In the genomic region with DNA sequence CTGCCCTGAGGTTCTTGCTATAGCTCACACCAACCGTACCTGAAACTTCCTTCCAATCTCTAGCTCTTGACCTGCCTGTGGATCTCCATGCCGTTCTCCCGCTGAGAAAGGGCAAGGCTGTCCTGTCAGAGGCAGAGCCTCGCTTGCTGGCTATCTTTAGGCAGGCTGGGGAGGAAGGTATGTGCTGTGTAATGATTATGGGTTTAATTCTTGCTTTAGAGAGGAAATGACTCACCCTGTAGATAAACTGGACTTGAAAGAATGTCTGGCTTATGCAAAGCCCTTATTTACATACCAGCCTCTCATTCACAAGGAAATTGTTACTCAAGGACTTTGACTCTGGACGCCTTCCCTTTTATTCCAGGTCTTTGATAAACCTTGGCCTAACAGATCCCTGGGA, we compare ENCODE assay signal across 9 mouse cellular contexts.
A peak's percentile ranks its signal among the peaks of the same experiment; 100 is the strongest.
DNase-seq lines count a peak whose midpoint lies in the region; ATAC-seq and TF ChIP-seq lines count a peak whose summit lies in the region.
"Had no signal": no experiment of that assay in that cellular context is flagged by ENCODE, and none has a peak within 500 bp of the region (broad histone marks: within the 10 kb centered on the region; RNA-seq: fewer than 3 reads in every experiment).

No protein-coding gene starts in this region.

- no peak overlapping the region for H3K9ac ChIP-seq in kidney, embryonic 14.5 days (ENCODE audit: low read depth, low read length)
- H3K9ac ChIP-seq in embryonic facial prominence, embryonic 15.5 days = no peak overlapping the region
- no peak overlapping the region for H3K9ac ChIP-seq in liver, adult 2 months (ENCODE audit: low read depth, low read length)
- no peak overlapping the region for H3K9ac ChIP-seq in stomach, embryonic 14.5 days (replicated peaks; ENCODE audit: low read depth, low read length)

- H3K4me2 ChIP-seq in kidney, embryonic 14.5 days (replicated peaks; ENCODE audit: low read depth, low read length) = no peak overlapping the region
- H3K4me2 ChIP-seq in embryonic facial prominence, embryonic 15.5 days (replicated peaks) = no peak overlapping the region
- no peak overlapping the region for H3K4me2 ChIP-seq in stomach, embryonic 14.5 days (replicated peaks; ENCODE audit: low read depth, low read length)

- no peak for TF ChIP-seq POLR2A in liver, adult 2 months (IDR thresholded peaks at IDR 0.05; ENCODE audit: extremely low read depth, insufficient read depth, low read length)

- peak; percentile 48; the same call in 1 of the 2 replicates for ATAC-seq in kidney, embryonic 14.5 days (ENCODE audit: low FRiP score, low TSS enrichment)
- ATAC-seq in embryonic facial prominence, embryonic 15.5 days (ENCODE audit: insufficient number of reproducible peaks, low FRiP score, low TSS enrichment, low read depth) = peak; percentile 52; the same call in 1 of the 2 replicates
- peak; percentile 91 for ATAC-seq in stomach, embryonic 14.5 days (ENCODE audit: insufficient number of reproducible peaks, insufficient read depth, low FRiP score, low read depth)

- H3K27ac ChIP-seq in kidney, embryonic 14.5 days (ENCODE audit: low read depth, low read length) = peak overlapping the region; percentile 43; the same call in 1 of the 2 replicates
- no peak overlapping the region for H3K27ac ChIP-seq in embryonic facial prominence, embryonic 15.5 days (replicated peaks)
- H3K27ac ChIP-seq in liver, adult 2 months (replicated peaks; ENCODE audit: insufficient read depth, low read depth, low read length) = 0 out of 2 replicates have a peak overlapping the region, but pooled peaks have one; percentile 15
- peak overlapping the region; percentile 52; the same call in 1 of the 2 replicates for H3K27ac ChIP-seq in stomach, embryonic 14.5 days (ENCODE audit: low read length)

- intact Hi-C loops in gastrocnemius, postnatal 14 days (cut with DNase I; ENCODE audit: low total_unique reads) = no loop called here
- intact Hi-C loops in gastrocnemius, postnatal 36 days (cut with DNase I) = no loop called here

- H3K4me1 ChIP-seq in kidney, embryonic 14.5 days (ENCODE audit: control insufficient read depth, insufficient read depth, low read length) = peaks cover 22% of the 10 kb centered on the region
- H3K4me1 ChIP-seq in embryonic facial prominence, embryonic 15.5 days = peaks cover 9% of the 10 kb centered on the region; the same call in 1 of the 2 replicates
- H3K4me1 ChIP-seq in liver, adult 2 months (ENCODE audit: control insufficient read depth, insufficient read depth, low read length) = peaks cover 23% of the 10 kb centered on the region
- peaks cover 16% of the 10 kb centered on the region for H3K4me1 ChIP-seq in stomach, embryonic 14.5 days (ENCODE audit: control insufficient read depth, insufficient read depth, low read length)

- no peak for TF ChIP-seq CTCF in liver, adult 2 months (IDR thresholded peaks at IDR 0.05; ENCODE audit: low read depth, low read length)

- no peak for DNase-seq in kidney, adult 18-20 months
- DNase-seq in liver, adult 2 months (ENCODE audit: extremely low read depth, low read depth, low spot score) = peak; percentile 50
- DNase-seq in gastrocnemius, postnatal 14 days = no peak
- no peak for DNase-seq in spleen, postnatal 36 days (ENCODE audit: low spot score in 2 of 2)
- no peak for DNase-seq in gastrocnemius, postnatal 36 days
- DNase-seq: midbrain, embryonic 14.5 days had no signal

- H3K27me3 ChIP-seq in kidney, embryonic 14.5 days (ENCODE audit: control insufficient read depth, insufficient read depth, low read length) = no peaks in the 10 kb centered on the region
- no peaks in the 10 kb centered on the region for H3K27me3 ChIP-seq in embryonic facial prominence, embryonic 15.5 days
- H3K27me3 ChIP-seq in liver, adult 2 months (ENCODE audit: control insufficient read depth, insufficient read depth, low read length) = no peaks in the 10 kb centered on the region
- no peaks in the 10 kb centered on the region for H3K27me3 ChIP-seq in stomach, embryonic 14.5 days (ENCODE audit: control insufficient read depth, insufficient read depth, low read length)

- 47% methylated on average over 5 of the region's 5 CpGs for WGBS in kidney, embryonic 14.5 days
- 43% methylated on average over 5 of the region's 5 CpGs for WGBS in embryonic facial prominence, embryonic 15.5 days
- WGBS in liver, adult 2 months = 41% methylated on average over 5 of the region's 5 CpGs
- WGBS in stomach, embryonic 14.5 days = 16% methylated on average over 5 of the region's 5 CpGs

- no peaks in the 10 kb centered on the region for H3K36me3 ChIP-seq in kidney, embryonic 14.5 days (ENCODE audit: control insufficient read depth, insufficient read depth, low read length)
- H3K36me3 ChIP-seq in embryonic facial prominence, embryonic 15.5 days = no peaks in the 10 kb centered on the region
- no peaks in the 10 kb centered on the region for H3K36me3 ChIP-seq in liver, adult 2 months (ENCODE audit: control insufficient read depth, insufficient read depth, low read length)
- no peaks in the 10 kb centered on the region for H3K36me3 ChIP-seq in stomach, embryonic 14.5 days (ENCODE audit: control insufficient read depth, insufficient read depth, low read length)

- no peak overlapping the region for H3K4me3 ChIP-seq in kidney, embryonic 14.5 days (ENCODE audit: low read length)
- H3K4me3 ChIP-seq in embryonic facial prominence, embryonic 15.5 days (replicated peaks) = no peak overlapping the region
- H3K4me3 ChIP-seq in liver, adult 2 months (ENCODE audit: insufficient read depth, low read depth, low read length) = no peak overlapping the region
- no peak overlapping the region for H3K4me3 ChIP-seq in stomach, embryonic 14.5 days (ENCODE audit: low read depth, low read length)

- no peaks in the 10 kb centered on the region for H3K79me2 ChIP-seq in liver, adult 2 months (ENCODE audit: control insufficient read depth, insufficient read depth, low read length)

- no peaks in the 10 kb centered on the region for H3K9me3 ChIP-seq in kidney, embryonic 14.5 days (ENCODE audit: control insufficient read depth, low read length)
- H3K9me3 ChIP-seq in embryonic facial prominence, embryonic 15.5 days (replicated peaks) = no peaks in the 10 kb centered on the region
- no peaks in the 10 kb centered on the region for H3K9me3 ChIP-seq in stomach, embryonic 14.5 days (ENCODE audit: control insufficient read depth, low read depth, low read length)
